Mouse (Mus musculus) urinary bladder, postnatal 4 days (tissue): ENCODE results near the gene Fem1a.

Experiments used
- DNase-seq, 2 experiments: peaks; one replicate each; pipeline ENCODE4 v3.0.0; 2021 to 2022; ENCODE audit warnings: low spot score in 2 of 2

Gene Fem1a

DNA sequence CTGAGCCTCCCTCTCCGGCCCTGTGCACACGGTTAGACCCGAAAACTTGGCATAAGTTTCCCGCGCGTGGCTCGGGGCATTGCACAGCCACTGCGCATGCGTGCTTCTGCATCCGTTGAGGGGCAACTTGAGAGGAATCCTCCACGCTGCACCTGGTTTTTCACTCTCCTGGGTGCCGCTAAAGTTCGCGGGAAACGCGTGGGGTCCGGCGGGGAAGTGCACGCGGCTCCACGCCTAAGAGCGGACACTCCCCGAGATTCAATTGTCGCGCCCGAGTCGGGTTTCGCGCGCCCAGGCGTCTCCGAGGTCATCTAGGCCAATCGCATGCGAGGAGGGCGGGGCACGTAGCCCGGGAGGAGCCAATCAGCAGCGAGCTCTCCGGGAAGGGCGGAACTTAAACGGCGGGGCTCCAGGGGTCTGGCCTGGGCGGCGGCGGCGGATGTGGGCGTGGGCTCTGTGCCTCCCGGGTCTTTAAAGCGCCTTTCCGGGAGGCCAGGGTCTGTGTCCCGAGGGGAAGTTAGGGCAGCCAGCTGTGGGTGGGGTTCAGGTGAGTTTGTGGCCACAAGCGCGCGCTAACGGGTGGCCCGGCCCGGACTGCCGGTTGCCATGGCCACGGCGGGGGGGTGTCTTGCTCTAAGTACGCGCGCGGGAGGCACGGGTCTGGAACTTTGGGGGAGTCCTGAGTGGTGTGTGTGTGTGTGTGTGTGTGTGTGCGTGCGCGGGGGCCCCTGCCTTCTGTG, 47.4 kb downstream of the Fem1a start:
- DNase-seq, result peak; percentile 95 to 98

DNA sequence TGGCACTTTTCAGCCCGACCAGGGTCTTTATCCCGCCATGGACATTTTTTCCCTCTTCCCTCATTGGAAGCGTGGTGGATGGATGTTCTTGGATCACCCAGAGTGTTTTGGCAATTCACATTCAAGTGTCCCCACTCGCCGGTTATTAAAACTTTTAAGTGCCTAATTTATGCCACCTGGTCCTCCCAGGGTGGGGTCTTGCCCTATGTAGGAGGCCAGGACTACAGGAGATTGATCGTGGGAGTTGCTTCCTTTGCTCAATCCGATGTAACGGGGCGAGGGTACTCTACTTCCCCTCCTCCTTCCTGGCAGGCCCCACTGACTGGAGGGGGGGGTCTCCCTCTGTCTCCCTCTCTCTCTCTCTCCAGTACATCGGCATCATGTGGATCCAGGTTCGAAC, 48.1 kb downstream of the Fem1a start:
- no peak for DNase-seq

DNA sequence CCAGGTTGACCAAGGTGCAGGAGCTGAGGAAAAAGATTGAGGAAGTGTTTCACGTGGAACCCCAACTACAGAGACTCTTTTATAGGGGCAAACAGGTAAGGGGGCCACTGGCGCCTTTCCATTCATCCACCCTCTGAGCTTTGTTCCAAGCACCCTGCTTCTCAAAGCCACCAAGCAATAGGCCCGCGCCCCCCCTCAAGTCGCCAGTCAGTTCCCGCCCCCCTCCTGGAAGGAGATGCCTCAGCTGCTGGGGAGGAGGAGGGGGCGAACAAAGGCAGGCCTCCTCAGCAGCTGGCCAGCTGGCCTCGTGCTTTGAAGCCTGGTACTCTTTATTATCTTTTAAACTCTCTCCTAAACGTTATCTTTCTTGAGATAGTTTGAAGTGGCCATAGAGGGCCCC, 48.5 kb downstream of the Fem1a start:
- no peak for DNase-seq

DNA sequence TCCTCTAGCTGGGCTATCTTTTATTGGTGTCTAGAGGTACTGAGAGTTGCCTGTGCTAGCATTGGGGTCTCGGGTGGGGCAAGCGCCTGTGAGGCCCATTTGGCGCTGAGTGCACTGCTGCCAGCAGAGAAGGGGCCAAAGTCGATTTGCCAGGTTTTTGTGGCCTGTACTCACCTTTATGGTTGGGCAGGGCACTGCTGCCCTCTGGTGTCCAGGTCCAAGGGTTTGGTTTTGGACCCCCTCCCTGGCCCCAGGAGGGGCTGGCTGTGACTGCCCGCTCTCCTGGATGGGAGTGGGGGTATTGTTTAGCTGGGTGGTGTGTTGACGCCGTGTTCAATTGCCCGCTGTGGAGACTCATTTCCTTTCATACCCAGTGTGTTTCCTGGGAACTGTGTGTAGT, 49.2 kb downstream of the Fem1a start:
- DNase-seq, result no peak

DNA sequence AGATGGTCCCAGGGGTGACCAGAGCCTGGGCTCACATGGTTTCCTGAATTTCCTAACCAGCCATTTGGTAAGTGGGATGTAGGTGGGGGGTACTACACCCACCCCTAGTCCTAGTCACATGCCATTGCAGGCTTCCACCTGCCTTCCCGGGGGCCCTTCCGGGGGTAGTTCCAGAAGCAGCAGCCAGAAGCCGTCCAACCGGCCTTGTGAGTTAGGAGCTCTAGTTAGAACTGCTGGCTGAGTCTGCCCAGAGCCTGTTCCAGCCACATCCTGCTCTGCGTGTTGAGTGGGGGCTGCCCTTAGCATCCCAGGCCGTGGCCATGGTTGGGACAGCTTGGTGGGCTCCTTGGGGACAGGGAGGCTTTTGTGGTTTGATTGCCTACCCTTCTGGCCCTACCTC, 51.5 kb downstream of the Fem1a start:
- peak; percentile 59 to 65 for DNase-seq

DNA sequence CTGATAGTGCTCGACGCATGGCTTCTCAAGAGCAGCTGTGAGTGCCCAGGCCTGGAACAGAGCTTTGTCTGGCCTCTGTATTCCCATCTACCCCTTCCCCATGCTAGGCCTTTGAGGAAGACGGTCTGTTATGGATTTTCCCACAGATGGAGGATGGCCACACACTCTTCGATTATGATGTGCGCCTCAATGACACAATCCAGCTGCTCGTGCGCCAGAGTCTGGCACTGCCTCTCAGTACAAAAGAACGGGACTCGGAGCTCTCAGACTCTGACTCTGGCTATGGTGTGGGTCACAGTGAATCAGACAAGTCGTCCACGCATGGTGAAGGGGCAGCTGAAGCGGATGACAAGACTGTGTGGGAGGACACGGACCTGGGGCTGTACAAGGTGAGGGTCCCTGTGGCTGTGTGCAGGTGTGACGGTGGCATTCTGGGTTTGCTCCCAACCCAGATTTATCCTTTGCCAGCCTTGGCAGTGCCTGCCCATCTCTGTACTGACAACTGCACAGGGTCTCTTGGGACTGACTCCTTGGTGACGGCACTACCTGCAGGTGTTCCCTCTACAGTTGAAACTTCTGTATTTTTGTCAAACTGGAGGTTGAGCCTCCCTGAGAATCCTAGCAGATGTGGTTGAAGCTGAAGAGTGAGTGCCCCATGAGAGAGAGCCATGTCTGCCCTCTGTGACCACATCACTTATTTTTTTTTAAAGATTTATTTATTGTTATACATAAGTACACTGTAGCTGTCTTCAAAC, 52.8 kb downstream of the Fem1a start:
- no peak for DNase-seq
